Mouse (Mus musculus) heart, embryonic 11.5 days (tissue): ENCODE measurements around the gene Zfp960. TPM values are rescaled to one million over a fixed set of nuclear protein-coding genes. Genes with fewer than 3 reads are reported as not detected.
"Not testable (repeated sequence)": the region's sequence is repeated elsewhere in the genome, so short reads cannot be mapped to it uniquely, and the experiment has no call there.

ENCODE experiments used
- ATAC-seq: fragments of 200-750 bp; cut with Nextera tagmentation; replicated peaks from 2 replicates; pipeline ENCODE4 v1.8.0; 2017; ENCODE audit warnings: moderate library complexity; ENCODE audit not compliant: insufficient number of reproducible peaks, low FRiP score, low TSS enrichment
- H3K27ac ChIP-seq: fragments of 300-500 bp; sonication (generic); 2 replicates; pipeline ENCODE4 v1.5.1; 2014; ENCODE audit warnings: mild to moderate bottlenecking, low read depth, low read length
- H3K27me3 ChIP-seq: fragments of 300-500 bp; sonication (generic); 2 replicates; pipeline ENCODE4 v1.6.1; 2014; ENCODE audit warnings: mild to moderate bottlenecking, low read length, mixed read lengths; ENCODE audit not compliant: control insufficient read depth, insufficient read depth
- H3K36me3 ChIP-seq: fragments of 300-500 bp; sonication (generic); 2 replicates; pipeline ENCODE4 v1.6.1; 2014; ENCODE audit warnings: mild to moderate bottlenecking, low read length, moderate library complexity, mixed read lengths; ENCODE audit not compliant: control insufficient read depth, insufficient read depth
- H3K4me1 ChIP-seq: fragments of 300-500 bp; sonication (generic); 2 replicates; pipeline ENCODE4 v1.6.1; 2014; ENCODE audit warnings: low read length; ENCODE audit not compliant: control insufficient read depth, insufficient read depth
- H3K4me2 ChIP-seq: fragments of 300-500 bp; sonication (generic); 2 replicates; pipeline ENCODE4 v1.6.1; 2014; ENCODE audit warnings: mild to moderate bottlenecking, moderate library complexity
- H3K4me3 ChIP-seq: fragments of 300-500 bp; sonication (generic); 2 replicates; pipeline ENCODE4 v1.5.1; 2014; ENCODE audit warnings: low read depth, low read length
- H3K9ac ChIP-seq: fragments of 300-500 bp; sonication (generic); 2 replicates; pipeline ENCODE4 v1.6.1; 2014; ENCODE audit warnings: mild to moderate bottlenecking, low read depth, low read length, moderate library complexity
- H3K9me3 ChIP-seq: fragments of 300-500 bp; sonication (generic); replicated peaks from 2 replicates; pipeline ENCODE4 v1.6.1; 2016; ENCODE audit warnings: low read length; ENCODE audit not compliant: control insufficient read depth
- WGBS: fragments of 180-500 bp; shearing (Covaris S2); extraction: QIAGEN DNeasy Blood & Tissue Kit; methylation state at CpG from one replicate; pipeline ENCODE4 v1.1.7; 2014; ENCODE audit not compliant: insufficient replicate concordance; 5-methylcytosine and 5-hydroxymethylcytosine counted together
- polyA plus RNA-seq: library from polyadenylated mRNA; unstranded; fragments of >200 nt; fragmentation: Nextera tagmentation; extraction: Ambion mirVana; gene quantifications from 2 replicates; pipeline ENCODE4 v1.2.1, GENCODE M21; 2014

Gene Zfp960
- polyA plus RNA-seq, result 3.8 and 4.3 TPM in 2 replicates

DNA sequence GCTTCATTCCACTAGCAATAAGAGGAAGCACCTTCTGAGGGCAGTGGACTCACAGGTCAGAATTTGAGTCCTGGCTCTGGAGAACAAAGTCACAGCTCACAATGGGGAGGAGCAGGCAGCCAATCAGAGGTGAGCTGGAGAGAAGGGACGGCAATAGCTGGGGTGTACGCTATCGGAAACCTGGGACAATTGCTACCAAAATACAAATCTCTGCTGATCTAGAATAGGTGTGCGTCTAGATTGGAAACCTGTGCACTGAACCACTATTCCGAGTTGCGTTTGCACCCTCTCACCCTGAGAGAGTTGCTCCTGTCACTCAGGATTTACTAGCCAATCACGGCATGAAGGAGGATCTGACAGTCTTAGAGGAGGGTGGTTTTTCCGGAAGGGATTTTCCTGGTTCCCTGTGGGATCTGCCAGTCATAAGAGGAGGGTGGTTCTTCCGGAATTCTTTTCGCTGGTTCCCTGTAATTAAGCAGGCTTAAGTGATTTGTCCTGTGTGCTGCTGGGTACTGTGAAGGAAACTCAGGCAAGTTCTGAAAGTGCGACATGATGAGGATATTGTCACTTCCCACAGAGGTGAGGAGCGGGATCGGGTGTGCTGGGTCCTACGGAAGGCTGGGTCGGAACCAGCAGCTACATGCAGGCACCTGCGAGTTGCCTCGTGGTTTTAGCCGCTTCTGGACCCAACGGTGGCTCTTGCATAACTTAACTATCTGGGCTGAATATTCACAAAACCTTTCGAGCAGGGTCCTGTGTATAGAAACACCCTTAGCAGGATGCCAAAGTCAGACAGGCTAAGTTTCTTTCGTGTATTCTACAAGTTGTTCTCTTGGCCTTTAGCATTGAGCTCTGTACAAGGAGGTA lies at the start of gene Zfp960:
Gene Zfp960, plus strand, starts transcription at position 486 of the 867 bp plus-strand sequence.
- not testable (repeated sequence) for H3K4me1 ChIP-seq, H3K36me3 ChIP-seq, H3K27ac ChIP-seq, H3K9me3 ChIP-seq, H3K27me3 ChIP-seq
- H3K4me2 ChIP-seq, result peak within 1 kb of the TSS; percentile 58
- peak within 1 kb of the TSS; percentile 65; the same call in 1 of the 2 replicates for H3K9ac ChIP-seq
- WGBS, result under 1% methylated on average over 17 of the region's 21 CpGs
- ATAC-seq, result peak; percentile 99
- peak within 1 kb of the TSS; percentile 48 for H3K4me3 ChIP-seq

DNA sequence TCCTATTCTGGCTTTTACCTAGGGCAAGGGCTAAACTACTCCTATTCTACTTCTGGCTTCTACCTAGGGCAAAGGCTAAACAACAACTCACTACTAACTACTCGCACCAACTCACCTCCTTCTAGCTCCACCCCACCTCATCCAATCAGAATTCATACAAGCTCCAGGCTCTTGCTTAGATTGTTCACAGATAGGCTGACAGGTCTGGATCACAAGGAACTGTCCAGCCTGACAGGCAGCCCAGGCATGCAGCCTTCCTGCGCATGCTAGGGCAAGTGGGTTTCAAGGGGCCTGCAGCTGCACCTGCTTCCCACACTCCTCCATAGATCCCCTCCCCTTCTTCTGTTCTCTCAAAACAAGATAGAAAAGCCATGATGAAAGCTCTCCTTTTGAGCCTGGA lies 45.8 kb upstream of the Zfp960 start:
- not testable (repeated sequence) for H3K9ac ChIP-seq, H3K4me3 ChIP-seq, H3K4me1 ChIP-seq, H3K36me3 ChIP-seq, H3K27me3 ChIP-seq, H3K27ac ChIP-seq, ATAC-seq, H3K9me3 ChIP-seq, H3K4me2 ChIP-seq
- 93% methylated on average over 2 of the region's 2 CpGs for WGBS

DNA sequence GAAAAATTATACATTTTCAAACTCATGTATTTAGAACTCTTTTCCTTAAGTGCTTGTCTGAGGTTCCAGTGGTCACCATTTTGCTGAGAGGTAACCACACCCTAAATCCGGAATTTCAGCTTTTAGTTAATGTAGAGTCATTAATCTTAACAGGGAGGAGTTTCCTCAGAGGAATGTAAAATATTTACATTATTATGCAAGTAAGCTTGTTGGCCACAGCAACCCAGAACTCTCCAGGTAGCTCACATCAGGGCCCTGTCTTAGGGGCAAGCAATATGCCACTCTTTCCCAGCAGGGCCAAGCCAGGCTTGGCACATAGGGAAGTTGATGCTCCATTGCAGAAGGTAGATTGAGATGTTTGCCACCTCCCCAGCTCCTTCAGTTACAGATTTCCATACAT lies 4.3 kb upstream of the Zfp960 start:
- WGBS, result 67% methylated on average over 1 of the region's 1 CpGs
- not testable (repeated sequence) for H3K27me3 ChIP-seq

DNA sequence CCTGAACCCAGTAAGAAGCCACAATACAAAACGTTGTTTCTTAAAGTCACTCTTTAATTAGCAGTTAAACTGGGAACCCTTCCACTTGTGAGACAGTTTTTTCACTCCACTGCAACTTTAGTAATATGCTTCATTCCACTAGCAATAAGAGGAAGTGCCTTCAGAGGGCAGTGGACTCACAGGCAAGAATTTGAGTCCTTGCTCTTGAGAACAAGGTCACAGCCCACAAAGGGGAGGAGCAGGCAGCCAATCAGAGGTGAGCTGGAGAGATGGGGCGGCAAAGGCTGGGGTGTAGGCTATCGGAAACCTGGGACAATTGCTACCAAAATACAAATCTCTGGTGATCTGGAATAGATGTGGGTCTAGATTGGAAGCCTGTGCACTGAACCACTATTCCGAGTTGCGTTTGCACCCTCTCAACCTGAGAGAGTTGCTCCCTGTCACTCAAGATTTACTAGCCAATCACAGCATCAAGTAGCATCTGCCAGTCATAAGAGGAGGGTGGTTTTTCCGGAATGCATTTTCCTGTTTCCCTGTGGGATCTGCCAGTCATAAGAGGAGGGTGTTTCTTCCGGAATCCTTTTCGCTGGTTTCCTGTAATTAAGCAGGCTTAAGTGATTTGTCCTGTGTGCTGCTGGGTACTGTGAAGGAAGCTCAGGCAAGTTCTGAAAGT lies 57.1 kb downstream of the Zfp960 start, which contains the start of gene Zfp97:
Gene Zfp97, plus strand, starts transcription at position 586 of the 673 bp plus-strand sequence.
- H3K27me3 ChIP-seq, H3K4me2 ChIP-seq, H3K4me1 ChIP-seq, H3K27ac ChIP-seq, H3K9me3 ChIP-seq, H3K36me3 ChIP-seq, H3K4me3 ChIP-seq, H3K9ac ChIP-seq: not testable (repeated sequence)
- peak; percentile 93 for ATAC-seq
- WGBS, result no CpG with 5 or more reads among the region's 8 CpGs

More for the DNA sequence above, 4.3 kb upstream of the Zfp960 start:
- H3K36me3 ChIP-seq, H3K4me3 ChIP-seq, ATAC-seq, H3K9ac ChIP-seq, H3K9me3 ChIP-seq, H3K27ac ChIP-seq, H3K4me2 ChIP-seq, H3K4me1 ChIP-seq: not testable (repeated sequence)

Other genes with a start within 250 kb of the Zfp960 start
- 6.2 and 6.6 TPM in 2 replicates for gene Zfp97, start 57.3 kb downstream of the Zfp960 start, polyA plus RNA-seq